Mouse (Mus musculus): Measurements from ENCODE around the gene Spata21.

DNA sequence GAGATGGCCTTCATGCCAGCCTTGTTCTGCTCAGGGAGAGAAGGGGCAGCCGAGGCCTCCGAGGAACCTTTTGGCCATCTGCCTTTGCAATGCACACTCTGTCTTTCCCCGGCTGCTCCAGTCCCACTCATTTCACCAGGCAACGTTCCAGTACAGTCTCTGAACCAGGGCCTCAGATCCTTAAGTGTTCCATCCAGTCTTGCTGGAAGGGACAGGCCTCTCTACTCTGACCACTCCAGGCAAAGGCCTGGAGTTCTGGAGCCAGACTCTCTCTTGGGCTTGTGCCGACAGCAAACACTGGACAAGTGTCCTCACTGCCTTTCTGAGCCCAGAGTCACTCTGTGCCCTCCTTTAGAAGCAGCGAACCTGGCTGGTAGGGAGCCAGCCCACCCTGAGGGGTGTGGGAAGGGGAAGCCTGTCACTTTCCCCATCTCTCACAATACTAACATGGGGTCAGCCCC lies 26.4 kb downstream of the Spata21 start:
- no peak for TF ChIP-seq POLR2A (IDR thresholded peaks at IDR 0.05; ENCODE audit: borderline replicate concordance, low read depth, low read length)
- no peak for TF ChIP-seq CTCF (IDR thresholded peaks at IDR 0.05; ENCODE audit: low read depth, low read length)

Measured in bone marrow macrophage, adult 2 months (primary cell).